In genomic region chr3:67583125-67583845, GRCm38 (mm10) we compare ENCODE assay signal across 8 mouse cellular contexts. TPM values are rescaled to one million over a fixed set of nuclear protein-coding genes. Genes with fewer than 3 reads are reported as not detected.
A peak's percentile ranks its signal among the peaks of the same experiment; 100 is the strongest.
DNase-seq lines count a peak whose midpoint lies in the region; ATAC-seq and TF ChIP-seq lines count a peak whose summit lies in the region.

No protein-coding gene starts in this region.

- no peak for TF ChIP-seq CTCF in left cerebral cortex, adult 2 months (IDR thresholded peaks at IDR 0.05)

- peak overlapping the region; percentile 88 for H3K9ac ChIP-seq in hindbrain, embryonic 13.5 days

- peak; percentile 25; the same call in 1 of the 2 replicates for ATAC-seq in hindbrain, embryonic 13.5 days (ENCODE audit: low FRiP score)

- peak overlapping the region; percentile 93 for H3K4me2 ChIP-seq in hindbrain, embryonic 13.5 days

- 23% methylated on average over 16 of the region's 16 CpGs for WGBS in hindbrain, embryonic 13.5 days
- 24% methylated on average over 16 of the region's 16 CpGs for WGBS in midbrain, embryonic 10.5 days

- intact Hi-C loops in left cerebral cortex, adult 2 months (cut with DNase I), result loop anchor here (10.0 kb wide), 1 partner anchor 1918 kb away; the partner anchor contains the start of gene Lekr1

- H3K4me1 ChIP-seq in hindbrain, embryonic 13.5 days (replicated peaks), result peaks cover 15% of the 10 kb centered on the region
- H3K4me1 ChIP-seq in midbrain, embryonic 10.5 days, result peaks cover 19% of the 10 kb centered on the region

- H3K27me3 ChIP-seq in hindbrain, embryonic 13.5 days, result peaks cover 19% of the 10 kb centered on the region
- no peaks in the 10 kb centered on the region for H3K27me3 ChIP-seq in midbrain, embryonic 10.5 days (ENCODE audit: low read depth, poor library complexity, severe bottlenecking)

- peak overlapping the region; percentile 93 for H3K27ac ChIP-seq in left cerebral cortex, adult 2 months
- peak overlapping the region; percentile 79 for H3K27ac ChIP-seq in hindbrain, embryonic 13.5 days
- H3K27ac ChIP-seq in midbrain, embryonic 10.5 days (replicated peaks), result peak overlapping the region; percentile 82

- H3K9me3 ChIP-seq in hindbrain, embryonic 13.5 days, result no peaks in the 10 kb centered on the region
- H3K9me3 ChIP-seq in midbrain, embryonic 10.5 days (replicated peaks), result no peaks in the 10 kb centered on the region

- peak overlapping the region; percentile 98 for H3K4me3 ChIP-seq in left cerebral cortex, adult 2 months
- peak overlapping the region; percentile 90 for H3K4me3 ChIP-seq in hindbrain, embryonic 13.5 days
- H3K4me3 ChIP-seq in midbrain, embryonic 10.5 days, result peak overlapping the region; percentile 90

- no peak for DNase-seq in left cerebral cortex, adult 2 months (ENCODE audit: extremely low spot score in 1 of 2, low spot score in 2 of 2)
- DNase-seq in left cerebral cortex, adult 9 months (ENCODE audit: low spot score in 2 of 2), result no peak
- DNase-seq in c-Kit-positive CD71-negative TER-119-negative erythroid progenitor cells, embryonic 14.5 days (ENCODE audit: low read depth), result peak; percentile 23
- DNase-seq in midbrain, embryonic 10.5 days (ENCODE audit: low spot score), result no peak
- DNase-seq in adrenal gland, adult (ENCODE audit: inconsistent age in 2 of 2, low spot score in 1 of 2), result no peak
- DNase-seq in c-Kit-positive CD71-positive TER-119-positive erythroid progenitor cells, embryonic 14.5 days (ENCODE audit: low spot score), result no peak
- DNase-seq in layer of hippocampus, postnatal 10 days (ENCODE audit: low spot score in 2 of 2), result no peak

- H3K36me3 ChIP-seq in hindbrain, embryonic 13.5 days, result peaks cover 20% of the 10 kb centered on the region
- peaks cover 27% of the 10 kb centered on the region; the same call in 1 of the 2 replicates for H3K36me3 ChIP-seq in midbrain, embryonic 10.5 days

RNA-seq across cellular contexts. Expression of gene Mfsd1, which starts 0.7 kb away (rescaled TPM):
- 10 to 100 TPM; 29.7 to 34.7 TPM for total RNA-seq in left cerebral cortex, adult 2 months (2021)
- 39.0 and 48.0 TPM in 2 replicates for polyA plus RNA-seq in hindbrain, embryonic 13.5 days (2015; fragmentation: Nextera tagmentation; extraction: Ambion mirVana)
- polyA plus RNA-seq in midbrain, embryonic 10.5 days (2016; fragmentation: Nextera tagmentation; extraction: Ambion mirVana), result 62.9 and 64.6 TPM in 2 replicates
- 10 to 100 TPM; 47.7 to 51.1 TPM for total RNA-seq in layer of hippocampus, postnatal 10 days (2021)
